Mouse (Mus musculus) embryonic facial prominence, embryonic 11.5 days (tissue): ENCODE measurements around the gene Tmcc3. TPM values are rescaled to one million over a fixed set of nuclear protein-coding genes. Genes with fewer than 3 reads are reported as not detected.
A peak's percentile ranks its signal among the peaks of the same experiment; 100 is the strongest.

Source experiments
- ATAC-seq: fragments of 200-750 bp; cut with Nextera tagmentation; replicated peaks from 2 replicates; pipeline ENCODE4 v1.8.0; 2017; ENCODE audit warnings: low read depth; ENCODE audit not compliant: insufficient number of reproducible peaks, low FRiP score, low TSS enrichment
- DNase-seq: peaks from one replicate; pipeline ENCODE4 v3.0.0-alpha.2; 2015; ENCODE audit warnings: low spot score
- H3K27ac ChIP-seq: fragments of 300-500 bp; sonication (generic); replicated peaks from 2 replicates; pipeline ENCODE4 v1.5.1; 2014; ENCODE audit warnings: mild to moderate bottlenecking, low read depth, low read length, control low read depth
- H3K27me3 ChIP-seq: fragments of 300-500 bp; sonication (generic); 2 replicates; pipeline ENCODE4 v1.6.1; 2014; ENCODE audit warnings: mild to moderate bottlenecking, low read length, moderate library complexity, mixed read lengths; ENCODE audit not compliant: control insufficient read depth, insufficient read depth
- H3K36me3 ChIP-seq: fragments of 300-500 bp; sonication (generic); replicated peaks from 2 replicates; pipeline ENCODE4 v1.6.1; 2014; ENCODE audit warnings: low read depth, mild to moderate bottlenecking, low read length, moderate library complexity, mixed read lengths; ENCODE audit not compliant: control insufficient read depth, insufficient read depth
- H3K4me1 ChIP-seq: fragments of 300-500 bp; sonication (generic); 2 replicates; pipeline ENCODE4 v1.6.1; 2014; ENCODE audit warnings: low read length, mixed read lengths; ENCODE audit not compliant: control insufficient read depth, insufficient read depth
- H3K4me2 ChIP-seq: fragments of 300-500 bp; sonication (generic); 2 replicates; pipeline ENCODE4 v1.6.1; 2014; ENCODE audit warnings: low read depth, mild to moderate bottlenecking, control low read depth, low read length, moderate library complexity
- H3K4me3 ChIP-seq: fragments of 300-500 bp; sonication (generic); 2 replicates; pipeline ENCODE4 v1.5.1; 2014; ENCODE audit warnings: low read depth, low read length, control low read depth
- H3K9ac ChIP-seq: fragments of 300-500 bp; sonication (generic); replicated peaks from 2 replicates; pipeline ENCODE4 v1.6.1; 2014; ENCODE audit warnings: mild to moderate bottlenecking, control low read depth, low read length
- H3K9me3 ChIP-seq: fragments of 300-500 bp; sonication (generic); replicated peaks from 2 replicates; pipeline ENCODE4 v1.6.1; 2016; ENCODE audit warnings: mild to moderate bottlenecking, low read length, inconsistent platforms, mixed read lengths; ENCODE audit not compliant: control insufficient read depth
- WGBS: fragments of 180-500 bp; shearing (Covaris S2); extraction: QIAGEN DNeasy Blood & Tissue Kit; methylation state at CpG from one replicate; pipeline ENCODE4 v1.1.7; 2014; 5-methylcytosine and 5-hydroxymethylcytosine counted together
- polyA plus RNA-seq: library from polyadenylated mRNA; unstranded; fragments of >200 nt; fragmentation: Nextera tagmentation; extraction: Ambion mirVana; gene quantifications from 2 replicates; pipeline ENCODE4 v1.2.1, GENCODE M21; 2014

Gene Tmcc3
- polyA plus RNA-seq, 1 experiment from 2014 or later, result 3.0 TPM

GRCm38 (mm10) chr10:94294437-94294836 lies 17.3 kb upstream of the Tmcc3 start:
- no peaks in the 10 kb centered on the region for H3K36me3 ChIP-seq
- 82% methylated on average over 5 of the region's 5 CpGs for WGBS
- H3K4me2 ChIP-seq, result no peak overlapping the region
- no peaks in the 10 kb centered on the region for H3K9me3 ChIP-seq
- no peak overlapping the region for H3K4me3 ChIP-seq
- H3K4me1 ChIP-seq, result no peaks in the 10 kb centered on the region
- no peak for ATAC-seq
- H3K27ac ChIP-seq, result no peak overlapping the region
- no peaks in the 10 kb centered on the region for H3K27me3 ChIP-seq
- DNase-seq, result no peak
- no peak overlapping the region for H3K9ac ChIP-seq

- H3K36me3 ChIP-seq, result no peaks in the 10 kb centered on the region
- no peak for ATAC-seq
- H3K4me1 ChIP-seq, result no peaks in the 10 kb centered on the region
- peak; percentile 16 for DNase-seq
- H3K9me3 ChIP-seq, result no peaks in the 10 kb centered on the region
- H3K4me3 ChIP-seq, result no peak overlapping the region
- H3K27me3 ChIP-seq, result no peaks in the 10 kb centered on the region
- 38% methylated on average over 6 of the region's 6 CpGs for WGBS
- H3K4me2 ChIP-seq, result no peak overlapping the region
- H3K9ac ChIP-seq, result no peak overlapping the region
- H3K27ac ChIP-seq, result no peak overlapping the region
These were observed 16.6 kb upstream of the Tmcc3 start for GRCm38 (mm10) chr10:94294933-94295750.

GRCm38 (mm10) chr10:94295923-94296605 lies 15.7 kb upstream of the Tmcc3 start:
- no peaks in the 10 kb centered on the region for H3K9me3 ChIP-seq
- no peak for DNase-seq
- no peaks in the 10 kb centered on the region for H3K4me1 ChIP-seq
- 90% methylated on average over 5 of the region's 5 CpGs for WGBS
- H3K4me3 ChIP-seq, result no peak overlapping the region
- no peak overlapping the region for H3K27ac ChIP-seq
- no peak overlapping the region for H3K4me2 ChIP-seq
- no peak overlapping the region for H3K9ac ChIP-seq
- no peak for ATAC-seq
- H3K27me3 ChIP-seq, result no peaks in the 10 kb centered on the region
- no peaks in the 10 kb centered on the region for H3K36me3 ChIP-seq

- DNase-seq (no peak), ATAC-seq (no peak)
- no peak within 1 kb of the TSS for H3K9ac ChIP-seq
- no peak within 1 kb of the TSS for H3K4me2 ChIP-seq
- 83% methylated on average over 3 of the region's 3 CpGs for WGBS
- no peak within 1 kb of the TSS for H3K4me3 ChIP-seq
- H3K27me3 ChIP-seq, result no peaks in the 10 kb centered on the region
- H3K4me1 ChIP-seq, result no peaks in the 10 kb centered on the region
- H3K36me3 ChIP-seq, result no peaks in the 10 kb centered on the region
- H3K27ac ChIP-seq, result no peak within 1 kb of the TSS
- no peaks in the 10 kb centered on the region for H3K9me3 ChIP-seq
These were observed 13.3 kb upstream of the Tmcc3 start, which contains the start of gene Gm4792 for GRCm38 (mm10) chr10:94298471-94298870. TSS of gene Gm4792 (minus strand) at chr10:94298703.

GRCm38 (mm10) chr10:94299301-94299700 lies 12.4 kb upstream of the Tmcc3 start:
- WGBS, result 86% methylated on average over 2 of the region's 2 CpGs
- no peak for ATAC-seq

GRCm38 (mm10) chr10:94304064-94304657 lies 7.6 kb upstream of the Tmcc3 start:
- Histone ChIP-seq H3K4me2 (no peak overlapping the region), H3K4me3 (no peak overlapping the region), H3K27me3 (no peaks in the 10 kb centered on the region), H3K4me1 (no peaks in the 10 kb centered on the region), H3K9ac (no peak overlapping the region), H3K9me3 (no peaks in the 10 kb centered on the region), H3K27ac (no peak overlapping the region), H3K36me3 (no peaks in the 10 kb centered on the region)
- WGBS, result 82% methylated on average over 9 of the region's 9 CpGs
- ATAC-seq (no peak), DNase-seq (no peak)

More at GRCm38 (mm10) chr10:94299301-94299700, 12.4 kb upstream of the Tmcc3 start:
- no peaks in the 10 kb centered on the region for H3K36me3 ChIP-seq
- DNase-seq, result no peak
- no peaks in the 10 kb centered on the region for H3K9me3 ChIP-seq
- H3K4me1 ChIP-seq, result no peaks in the 10 kb centered on the region
- no peak overlapping the region for H3K9ac ChIP-seq
- no peak overlapping the region for H3K4me2 ChIP-seq
- H3K27ac ChIP-seq, result no peak overlapping the region
- H3K4me3 ChIP-seq, result no peak overlapping the region
- H3K27me3 ChIP-seq, result no peaks in the 10 kb centered on the region

GRCm38 (mm10) chr10:94305526-94305925 lies 6.2 kb upstream of the Tmcc3 start:
- no peak overlapping the region for H3K9ac ChIP-seq
- H3K4me1 ChIP-seq, result no peaks in the 10 kb centered on the region
- H3K4me3 ChIP-seq, result no peak overlapping the region
- H3K9me3 ChIP-seq, result no peaks in the 10 kb centered on the region
- WGBS, result 54% methylated on average over 5 of the region's 5 CpGs
- ATAC-seq, result no peak
- peak; percentile 83 for DNase-seq
- H3K4me2 ChIP-seq, result no peak overlapping the region
- no peaks in the 10 kb centered on the region for H3K27me3 ChIP-seq
- H3K36me3 ChIP-seq, result no peaks in the 10 kb centered on the region
- no peak overlapping the region for H3K27ac ChIP-seq
